Mouse (Mus musculus): ENCODE results near the gene 1700013G24Rik. TPM values are rescaled to one million over a fixed set of nuclear protein-coding genes. Genes with fewer than 3 reads are reported as not detected.
"Not testable (repeated sequence)": the region's sequence is repeated elsewhere in the genome, so short reads cannot be mapped to it uniquely, and the experiment has no call there.

Gene 1700013G24Rik
- polyA plus RNA-seq, 1 experiment from 2014 or later = not detected

GRCm38 (mm10) chr4:137430502-137430901, 22.6 kb upstream of the 1700013G24Rik start, which contains the start of gene Cela3b:
Gene Cela3b, minus strand, starts transcription at chr4:137430540.
- no peak within 1 kb of the TSS for H3K9ac ChIP-seq (ENCODE audit: low read depth, low read length)
- no peak for ATAC-seq (replicated peaks; ENCODE audit: low FRiP score, low read depth)
- H3K9me3 ChIP-seq (replicated peaks; ENCODE audit: low read length) = no peaks in the 10 kb centered on the region
- no peak within 1 kb of the TSS for H3K27ac ChIP-seq
- no peaks in the 10 kb centered on the region for H3K4me1 ChIP-seq (replicated peaks; ENCODE audit: insufficient read depth, low read length)
- no peaks in the 10 kb centered on the region for H3K27me3 ChIP-seq (ENCODE audit: insufficient read depth, low read length)
- no peaks in the 10 kb centered on the region for H3K36me3 ChIP-seq (ENCODE audit: insufficient read depth, low read length)
- TF ChIP-seq CTCF (IDR thresholded peaks at IDR 0.05; ENCODE audit: low read depth) = no peak
- DNase-seq (ENCODE audit: low spot score) = no peak
- WGBS = 85% methylated on average over 4 of the region's 4 CpGs
- H3K4me2 ChIP-seq (ENCODE audit: low read length) = no peak within 1 kb of the TSS
- no peak within 1 kb of the TSS for H3K4me3 ChIP-seq (replicated peaks; ENCODE audit: low read depth, low read length)

GRCm38 (mm10) chr4:137432700-137433550, 20.2 kb upstream of the 1700013G24Rik start:
- not testable (repeated sequence) for H3K9me3 ChIP-seq (replicated peaks; ENCODE audit: low read length); DNase-seq (ENCODE audit: low spot score); H3K4me3 ChIP-seq (replicated peaks; ENCODE audit: low read depth, low read length); H3K9ac ChIP-seq (ENCODE audit: low read depth, low read length); H3K4me2 ChIP-seq (ENCODE audit: low read length); ATAC-seq (replicated peaks; ENCODE audit: low FRiP score, low read depth); H3K27me3 ChIP-seq (ENCODE audit: insufficient read depth, low read length); H3K27ac ChIP-seq; H3K36me3 ChIP-seq (ENCODE audit: insufficient read depth, low read length); H3K4me1 ChIP-seq (replicated peaks; ENCODE audit: insufficient read depth, low read length)
- WGBS = 69% methylated on average over 10 of the region's 10 CpGs

- ATAC-seq (replicated peaks; ENCODE audit: low FRiP score, low read depth) (no peak), DNase-seq (ENCODE audit: low spot score) (no peak)
- no peak for TF ChIP-seq CTCF (IDR thresholded peaks at IDR 0.05; ENCODE audit: low read depth)
- H3K27me3 ChIP-seq (ENCODE audit: insufficient read depth, low read length) = no peaks in the 10 kb centered on the region
- H3K4me2 ChIP-seq (ENCODE audit: low read length) = no peak overlapping the region
- 92% methylated on average over 8 of the region's 8 CpGs for WGBS
- H3K4me1 ChIP-seq (replicated peaks; ENCODE audit: insufficient read depth, low read length) = no peaks in the 10 kb centered on the region
- no peak overlapping the region for H3K4me3 ChIP-seq (replicated peaks; ENCODE audit: low read depth, low read length)
- no peaks in the 10 kb centered on the region for H3K9me3 ChIP-seq (replicated peaks; ENCODE audit: low read length)
- H3K9ac ChIP-seq (ENCODE audit: low read depth, low read length) = no peak overlapping the region
- H3K27ac ChIP-seq = no peak overlapping the region
- H3K36me3 ChIP-seq (ENCODE audit: insufficient read depth, low read length) = no peaks in the 10 kb centered on the region
Measured at GRCm38 (mm10) chr4:137436979-137437669, 16.0 kb upstream of the 1700013G24Rik start.

GRCm38 (mm10) chr4:137438842-137439241, 14.2 kb upstream of the 1700013G24Rik start:
- Histone ChIP-seq H3K27me3 (ENCODE audit: insufficient read depth, low read length) (no peaks in the 10 kb centered on the region), H3K4me3 (replicated peaks; ENCODE audit: low read depth, low read length) (no peak overlapping the region), H3K4me2 (ENCODE audit: low read length) (no peak overlapping the region), H3K36me3 (ENCODE audit: insufficient read depth, low read length) (no peaks in the 10 kb centered on the region), H3K4me1 (replicated peaks; ENCODE audit: insufficient read depth, low read length) (no peaks in the 10 kb centered on the region), H3K9me3 (replicated peaks; ENCODE audit: low read length) (no peaks in the 10 kb centered on the region), H3K27ac (no peak overlapping the region), H3K9ac (ENCODE audit: low read depth, low read length) (no peak overlapping the region)
- DNase-seq (ENCODE audit: low spot score) (no peak), ATAC-seq (replicated peaks; ENCODE audit: low FRiP score, low read depth) (no peak)
- 91% methylated on average over 8 of the region's 8 CpGs for WGBS
- TF ChIP-seq CTCF (IDR thresholded peaks at IDR 0.05; ENCODE audit: low read depth) = no peak

GRCm38 (mm10) chr4:137441332-137441731, 11.8 kb upstream of the 1700013G24Rik start:
- Histone ChIP-seq H3K9me3 (replicated peaks; ENCODE audit: low read length) (no peaks in the 10 kb centered on the region), H3K27ac (no peak overlapping the region), H3K9ac (ENCODE audit: low read depth, low read length) (no peak overlapping the region), H3K27me3 (ENCODE audit: insufficient read depth, low read length) (no peaks in the 10 kb centered on the region), H3K4me1 (replicated peaks; ENCODE audit: insufficient read depth, low read length) (no peaks in the 10 kb centered on the region), H3K36me3 (ENCODE audit: insufficient read depth, low read length) (no peaks in the 10 kb centered on the region), H3K4me2 (ENCODE audit: low read length) (no peak overlapping the region), H3K4me3 (replicated peaks; ENCODE audit: low read depth, low read length) (no peak overlapping the region)
- no peak for DNase-seq (ENCODE audit: low spot score)
- no peak for ATAC-seq (replicated peaks; ENCODE audit: low FRiP score, low read depth)
- WGBS = 85% methylated on average over 4 of the region's 4 CpGs
- TF ChIP-seq CTCF (IDR thresholded peaks at IDR 0.05; ENCODE audit: low read depth) = peak; percentile 36; the same call in 1 of the 2 replicates

- Histone ChIP-seq H3K4me3 (replicated peaks; ENCODE audit: low read depth, low read length) (no peak overlapping the region), H3K27ac (no peak overlapping the region), H3K36me3 (ENCODE audit: insufficient read depth, low read length) (no peaks in the 10 kb centered on the region), H3K4me2 (ENCODE audit: low read length) (no peak overlapping the region), H3K4me1 (replicated peaks; ENCODE audit: insufficient read depth, low read length) (peaks cover 8% of the 10 kb centered on the region), H3K9ac (ENCODE audit: low read depth, low read length) (no peak overlapping the region), H3K9me3 (replicated peaks; ENCODE audit: low read length) (no peaks in the 10 kb centered on the region), H3K27me3 (ENCODE audit: insufficient read depth, low read length) (no peaks in the 10 kb centered on the region)
- peak; percentile 97 for TF ChIP-seq CTCF (IDR thresholded peaks at IDR 0.05; ENCODE audit: low read depth)
- peak; percentile 72 for DNase-seq (ENCODE audit: low spot score)
- ATAC-seq (replicated peaks; ENCODE audit: low FRiP score, low read depth) = no peak
- 21% methylated on average over 5 of the region's 5 CpGs for WGBS
Measured at GRCm38 (mm10) chr4:137443625-137444024, 9.5 kb upstream of the 1700013G24Rik start.
